Mouse (Mus musculus) cortical plate, adult 2 months (tissue): ENCODE data around the gene Rest.

Experiments
- CTCF ChIP-seq: fragments of 200-500 bp; IDR thresholded peaks from 2 replicates; pipeline ENCODE4 v1.5.1; 2011; ENCODE audit warnings: mild to moderate bottlenecking, control low read depth, low read length; ENCODE audit not compliant: insufficient read depth; ENCODE audit errors: extremely low read depth
- POLR2A ChIP-seq: fragments of 200-500 bp; IDR thresholded peaks from 2 replicates; pipeline ENCODE4 v1.6.1; 2011; ENCODE audit warnings: mild to moderate bottlenecking, low read length, control low read depth; ENCODE audit not compliant: insufficient read depth; ENCODE audit errors: extremely low read depth

DNA sequence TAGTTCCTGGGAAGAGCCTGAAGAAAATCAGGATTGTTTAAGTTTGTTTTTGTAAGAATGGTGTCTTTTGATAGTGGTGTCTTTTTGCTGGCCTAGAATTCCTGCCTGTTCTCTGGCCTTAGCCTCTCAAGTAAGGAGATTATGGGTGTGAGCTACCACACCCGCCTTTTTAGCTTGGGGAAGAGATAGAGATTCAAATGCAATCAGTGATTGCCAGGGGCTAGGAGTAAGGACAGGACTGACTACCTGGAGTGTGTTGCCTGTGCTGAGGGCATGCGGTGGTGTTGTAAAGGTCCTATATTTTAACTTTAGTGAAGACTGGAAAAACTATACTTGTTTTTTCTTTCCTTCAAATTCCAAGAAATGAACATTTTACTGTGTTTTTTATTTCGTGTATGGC is 10.9 kb upstream of the Rest start:
- TF ChIP-seq POLR2A (no peak), CTCF (no peak)
